Mouse (Mus musculus) heart, embryonic 14.5 days (tissue): ENCODE measurements around the gene Dclre1b. TPM values are rescaled to one million over a fixed set of nuclear protein-coding genes. Genes with fewer than 3 reads are reported as not detected.
A peak's percentile ranks its signal among the peaks of the same experiment; 100 is the strongest.

Experiments used
- ATAC-seq: fragments of 200-750 bp; cut with Nextera tagmentation; 2 replicates; pipeline ENCODE4 v1.8.0; 2017; ENCODE audit warnings: low read depth, moderate TSS enrichment; ENCODE audit not compliant: insufficient number of reproducible peaks, insufficient read depth, low FRiP score
- H3K27ac ChIP-seq, 2 experiments: fragments of 200-500 bp in 1 of 2; fragments of 300-500 bp in 1 of 2; sonication (generic) in 1 of 2; replicated peaks in 1 of 2; 2 replicates each; pipeline ENCODE4 v1.5.1; 2012 to 2014; ENCODE audit warnings: low read depth in 2 of 2, low read length in 2 of 2, control low read depth in 1 of 2, mild to moderate bottlenecking in 1 of 2, mixed read lengths in 1 of 2; ENCODE audit not compliant: control insufficient read depth in 1 of 2, insufficient read depth in 1 of 2
- H3K27me3 ChIP-seq: fragments of 300-500 bp; sonication (generic); 2 replicates; pipeline ENCODE4 v1.6.1; 2014; ENCODE audit warnings: mild to moderate bottlenecking, low read length, control low read depth; ENCODE audit not compliant: control insufficient read depth, insufficient read depth
- H3K36me3 ChIP-seq: fragments of 300-500 bp; sonication (generic); 2 replicates; pipeline ENCODE4 v1.6.1; 2014; ENCODE audit warnings: mild to moderate bottlenecking, control low read depth, low read length, mixed read lengths; ENCODE audit not compliant: control insufficient read depth, insufficient read depth
- H3K4me1 ChIP-seq, 2 experiments: fragments of 200-500 bp in 1 of 2; fragments of 300-500 bp in 1 of 2; sonication (generic) in 1 of 2; 2 replicates each; pipeline ENCODE4 v1.6.1; 2012 to 2014; ENCODE audit warnings: low read length in 2 of 2, control low read depth in 1 of 2, mixed read lengths in 1 of 2; ENCODE audit not compliant: control insufficient read depth in 2 of 2, insufficient read depth in 2 of 2
- H3K4me2 ChIP-seq: fragments of 300-500 bp; sonication (generic); 2 replicates; pipeline ENCODE4 v1.6.1; 2014; ENCODE audit warnings: mild to moderate bottlenecking, low read length
- H3K4me3 ChIP-seq, 2 experiments: fragments of 200-500 bp in 1 of 2; fragments of 300-500 bp in 1 of 2; sonication (generic) in 1 of 2; 2 replicates each; pipeline ENCODE4 v1.5.1; 2012 to 2014; ENCODE audit warnings: low read length in 2 of 2, mild to moderate bottlenecking in 2 of 2, control low read depth in 1 of 2, low read depth in 1 of 2, moderate library complexity in 1 of 2; ENCODE audit not compliant: control insufficient read depth in 1 of 2, insufficient read depth in 1 of 2
- H3K9ac ChIP-seq: fragments of 300-500 bp; sonication (generic); 2 replicates; pipeline ENCODE4 v1.6.1; 2014; ENCODE audit warnings: mild to moderate bottlenecking, low read length
- H3K9me3 ChIP-seq: fragments of 300-500 bp; sonication (generic); 2 replicates; pipeline ENCODE4 v1.6.1; 2016; ENCODE audit warnings: low read length, control low read depth; ENCODE audit not compliant: control insufficient read depth
- WGBS: fragments of 180-500 bp; shearing (Covaris S2); extraction: QIAGEN DNeasy Blood & Tissue Kit; methylation state at CpG from one replicate; pipeline ENCODE4 v1.1.7; 2014; 5-methylcytosine and 5-hydroxymethylcytosine counted together
- polyA plus RNA-seq: library from polyadenylated mRNA; unstranded; fragments of >200 nt; fragmentation: Nextera tagmentation; extraction: Ambion mirVana; gene quantifications from 2 replicates; pipeline ENCODE4 v1.2.1, GENCODE M21; 2014

The Dclre1b gene
- polyA plus RNA-seq, 1 experiment from 2014 or later = 19.8 TPM

- 69% methylated on average over 3 of the region's 3 CpGs for WGBS
- Histone ChIP-seq H3K27ac (no peak overlapping the region), H3K4me1 (peaks cover 2 to 13% of the 10 kb centered on the region in 2 experiments; a peak in 3 of 4 replicates), H3K9me3 (no peaks in the 10 kb centered on the region), H3K36me3 (peaks cover 57% of the 10 kb centered on the region), H3K4me3 (no peak overlapping the region), H3K27me3 (no peaks in the 10 kb centered on the region), H3K9ac (no peak overlapping the region), H3K4me2 (no peak overlapping the region)
- ATAC-seq = no peak
Observed at GRCm38 (mm10) chr3:103766789-103767188, 42.5 kb downstream of the Dclre1b start.

- ATAC-seq = no peak
- Histone ChIP-seq H3K27ac (no peak overlapping the region), H3K4me1 (peaks cover 4 to 9% of the 10 kb centered on the region in 2 experiments), H3K4me3 (no peak overlapping the region), H3K9me3 (no peaks in the 10 kb centered on the region), H3K27me3 (no peaks in the 10 kb centered on the region), H3K9ac (no peak overlapping the region), H3K4me2 (no peak overlapping the region), H3K36me3 (peaks cover 83% of the 10 kb centered on the region)
- WGBS = 71% methylated on average over 5 of the region's 5 CpGs
Observed at GRCm38 (mm10) chr3:103759261-103759970, 49.8 kb downstream of the Dclre1b start.

- no peak for ATAC-seq
- H3K4me1 ChIP-seq = peaks cover 4 to 5% of the 10 kb centered on the region in 2 experiments
- no peak overlapping the region for H3K4me2 ChIP-seq
- H3K4me3 ChIP-seq = no peak overlapping the region
- H3K27ac ChIP-seq = no peak overlapping the region
- 85% methylated on average over 7 of the region's 7 CpGs for WGBS
- peaks cover 83% of the 10 kb centered on the region for H3K36me3 ChIP-seq
- H3K9ac ChIP-seq = no peak overlapping the region
- no peaks in the 10 kb centered on the region for H3K27me3 ChIP-seq
- no peaks in the 10 kb centered on the region for H3K9me3 ChIP-seq
Observed at GRCm38 (mm10) chr3:103758456-103758855, 50.8 kb downstream of the Dclre1b start.

GRCm38 (mm10) chr3:103756920-103757319, 52.3 kb downstream of the Dclre1b start:
- 81% methylated on average over 2 of the region's 2 CpGs for WGBS
- Histone ChIP-seq H3K27me3 (no peaks in the 10 kb centered on the region), H3K9ac (no peak overlapping the region), H3K4me3 (no peak overlapping the region), H3K27ac (no peak overlapping the region), H3K9me3 (no peaks in the 10 kb centered on the region), H3K36me3 (peaks cover 82% of the 10 kb centered on the region), H3K4me1 (peaks cover 4 to 5% of the 10 kb centered on the region in 2 experiments), H3K4me2 (no peak overlapping the region)
- no peak for ATAC-seq

DNA sequence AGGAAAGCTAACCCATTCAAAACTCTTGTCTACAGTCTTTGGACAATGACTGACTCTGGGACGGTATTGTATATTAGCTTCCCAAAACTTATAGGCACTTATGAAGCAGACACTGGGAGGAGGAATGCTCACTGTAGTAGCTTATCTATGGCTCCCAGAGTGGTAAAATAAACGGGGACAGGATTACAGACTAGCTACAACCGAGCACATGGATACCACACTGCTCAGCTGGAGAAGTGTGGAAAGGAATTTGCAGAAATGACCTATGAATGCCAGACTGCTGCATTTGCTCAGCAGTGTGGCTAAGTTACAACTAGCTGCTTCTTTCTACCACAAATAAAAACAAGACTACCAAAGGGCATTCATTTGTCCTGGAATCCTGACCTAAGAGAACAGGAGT, 53.9 kb downstream of the Dclre1b start:
- ATAC-seq = peak; percentile 66; the same call in 1 of the 2 replicates
- peaks cover 83% of the 10 kb centered on the region for H3K36me3 ChIP-seq

DNA sequence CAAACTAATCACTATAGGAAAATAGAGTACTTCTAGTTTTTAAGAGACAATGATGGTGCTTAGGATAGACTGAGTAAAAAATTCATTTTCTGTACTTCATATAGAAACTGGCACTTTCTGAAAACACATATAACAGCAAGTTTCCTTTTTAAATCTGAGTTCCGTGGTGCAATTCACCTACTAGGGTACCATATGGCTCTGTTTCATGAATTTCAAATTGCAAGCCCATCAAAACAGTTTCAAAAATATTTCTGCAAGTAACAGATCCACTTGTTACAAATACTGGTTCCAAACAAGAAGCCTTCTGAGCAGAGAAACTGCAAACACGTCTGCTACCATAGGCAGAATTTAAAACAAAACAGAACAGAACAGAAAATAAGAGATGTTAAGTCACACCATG, 57.7 kb downstream of the Dclre1b start:
- peaks cover 4 to 5% of the 10 kb centered on the region in 2 experiments for H3K4me1 ChIP-seq
- H3K9ac ChIP-seq = no peak overlapping the region
- H3K9me3 ChIP-seq = no peaks in the 10 kb centered on the region
- no peak overlapping the region for H3K27ac ChIP-seq
- no peaks in the 10 kb centered on the region for H3K27me3 ChIP-seq
- WGBS = 87% methylated on average over 2 of the region's 2 CpGs
- no peak for ATAC-seq
- no peak overlapping the region for H3K4me2 ChIP-seq
- no peak overlapping the region for H3K4me3 ChIP-seq
- H3K36me3 ChIP-seq = peaks cover 83% of the 10 kb centered on the region

More for the DNA sequence above, 53.9 kb downstream of the Dclre1b start:
- Histone ChIP-seq H3K4me2 (no peak overlapping the region), H3K27ac (peak overlapping the region; percentile 53 to 57; a peak in 3 of 4 replicates), H3K9me3 (no peaks in the 10 kb centered on the region), H3K4me3 (no peak overlapping the region), H3K4me1 (peaks cover 4 to 5% of the 10 kb centered on the region in 2 experiments), H3K9ac (no peak overlapping the region), H3K27me3 (no peaks in the 10 kb centered on the region)
- WGBS = 5% methylated on average over 3 of the region's 3 CpGs
